Mouse (Mus musculus) spleen, adult 12 weeks (tissue): ENCODE data around the gene Kcnab2.

Experiments
- DNase-seq: peaks from one replicate; pipeline ENCODE4 v3.0.0; 2022; ENCODE audit warnings: low spot score

Kcnab2 gene

DNA sequence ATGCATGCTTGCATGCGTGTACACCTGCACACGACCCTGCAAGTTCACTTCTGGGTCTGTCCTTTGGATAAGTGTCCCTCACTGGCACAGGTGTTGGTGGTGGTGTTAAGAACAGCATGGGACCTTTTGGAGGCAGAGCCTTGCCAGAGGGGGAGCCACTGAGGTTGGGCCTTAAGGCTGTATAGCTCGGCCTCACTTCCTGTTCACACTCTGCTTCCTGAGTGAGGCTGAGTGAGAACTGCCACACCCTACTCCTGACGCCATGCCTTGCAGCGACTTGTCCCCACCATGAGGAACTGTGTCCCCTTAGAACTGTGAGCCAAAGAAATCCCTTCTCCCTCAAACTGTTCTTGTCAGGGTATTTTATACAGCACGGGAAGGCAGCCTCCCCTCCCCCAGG is 26.3 kb downstream of the Kcnab2 start:
- no peak for DNase-seq

DNA sequence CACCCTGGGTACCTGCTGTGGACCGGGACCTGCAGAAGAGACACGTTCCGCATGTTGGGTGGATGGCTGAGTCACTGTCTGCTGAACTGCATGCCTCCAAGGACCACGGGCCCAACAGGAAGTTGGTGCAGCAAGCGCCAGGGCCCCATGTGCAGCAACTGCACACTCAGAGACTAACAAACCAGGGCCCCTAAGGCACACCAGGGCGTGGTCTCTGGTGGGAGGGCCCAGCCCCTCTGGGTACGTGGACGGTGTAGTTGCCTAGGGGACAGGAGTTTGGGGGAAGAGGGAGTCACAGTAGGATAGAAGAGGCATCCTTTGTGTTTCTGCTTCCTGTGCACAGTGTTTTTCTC is 29.0 kb downstream of the Kcnab2 start:
- peak; percentile 41 for DNase-seq

DNA sequence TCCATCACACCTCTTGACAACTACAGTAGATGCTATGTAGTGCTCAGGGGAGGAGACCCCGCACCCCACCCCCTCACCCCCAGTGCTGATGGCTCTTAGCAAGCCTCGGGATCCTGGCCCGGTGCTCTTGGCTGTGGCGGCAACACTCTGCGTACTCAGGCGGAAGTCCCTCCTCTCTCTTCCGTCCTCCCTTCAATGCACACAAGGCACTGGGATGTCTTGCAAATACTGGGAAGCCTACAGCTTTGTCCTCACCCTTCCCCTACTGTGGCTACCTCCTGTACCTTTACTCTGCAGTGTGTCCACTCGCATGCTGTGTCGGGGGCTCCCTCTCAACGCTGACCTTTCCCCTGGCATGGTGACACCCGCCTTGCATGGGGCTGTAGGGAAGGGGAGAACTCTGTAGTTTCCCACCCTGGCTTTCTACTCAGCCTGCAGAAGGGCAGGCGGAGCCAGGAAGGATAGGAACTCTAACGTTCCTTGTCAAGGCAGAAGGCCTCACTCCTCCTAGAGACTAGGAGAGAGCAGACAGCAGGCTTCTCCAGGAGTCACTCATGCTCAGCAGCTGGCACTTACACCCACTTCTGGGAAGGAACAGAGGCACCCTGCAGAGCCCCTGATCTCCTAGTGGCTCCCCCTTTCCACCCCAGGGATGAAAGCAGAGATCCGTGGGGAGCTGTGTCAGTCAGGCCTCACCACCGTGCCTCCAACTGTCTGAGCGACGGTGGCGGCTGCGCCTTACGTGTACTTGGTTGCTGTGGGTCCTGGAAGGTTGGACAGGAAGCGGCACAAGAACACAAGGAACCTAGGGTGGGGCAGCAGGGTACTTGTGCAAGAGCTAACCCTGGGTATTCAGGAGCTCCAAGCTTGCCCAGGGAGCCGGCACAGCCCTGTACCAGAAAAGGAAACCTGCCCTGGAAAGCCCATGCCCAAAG is 29.7 kb downstream of the Kcnab2 start:
- DNase-seq = no peak

DNA sequence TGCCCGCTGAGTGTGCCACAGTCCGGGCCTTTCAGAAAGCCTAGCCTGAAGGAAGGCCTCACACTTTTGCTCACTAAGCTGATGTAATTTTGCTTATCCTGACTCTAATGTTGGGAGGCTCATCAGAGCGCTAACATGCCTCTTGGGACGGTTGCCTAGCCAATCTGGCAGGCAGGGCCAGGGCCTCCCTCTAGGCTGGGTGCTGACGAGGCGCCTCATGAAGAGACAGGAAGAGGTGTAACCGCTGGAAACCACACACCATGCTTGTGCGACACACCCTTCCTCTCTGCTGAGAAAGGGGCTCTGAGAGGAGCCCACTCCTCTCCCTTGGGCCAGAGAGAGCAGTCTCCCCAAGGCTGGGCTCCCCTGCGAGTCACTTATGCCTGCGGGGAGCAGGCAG is 31.5 kb downstream of the Kcnab2 start:
- peak; percentile 10 for DNase-seq

DNA sequence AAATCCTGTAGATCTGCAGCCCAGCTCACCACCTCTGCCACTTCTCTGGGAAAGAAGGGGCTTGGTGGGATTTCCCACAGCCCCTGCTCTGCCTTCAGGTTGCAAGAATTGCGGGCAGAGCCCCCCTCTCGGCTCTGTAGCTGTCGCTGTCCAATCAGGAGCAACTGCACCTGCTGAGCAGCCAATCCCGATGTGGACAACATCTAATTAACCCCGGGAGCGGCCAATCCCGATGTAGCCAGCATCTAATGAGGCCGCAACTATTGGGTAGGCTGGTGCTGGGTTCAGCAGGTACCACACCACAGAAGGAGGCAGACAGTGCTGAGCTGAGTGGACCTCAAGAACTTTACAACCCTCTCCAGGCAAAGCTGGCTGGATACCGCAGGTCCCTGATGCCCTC is 36.1 kb downstream of the Kcnab2 start:
- no peak for DNase-seq

DNA sequence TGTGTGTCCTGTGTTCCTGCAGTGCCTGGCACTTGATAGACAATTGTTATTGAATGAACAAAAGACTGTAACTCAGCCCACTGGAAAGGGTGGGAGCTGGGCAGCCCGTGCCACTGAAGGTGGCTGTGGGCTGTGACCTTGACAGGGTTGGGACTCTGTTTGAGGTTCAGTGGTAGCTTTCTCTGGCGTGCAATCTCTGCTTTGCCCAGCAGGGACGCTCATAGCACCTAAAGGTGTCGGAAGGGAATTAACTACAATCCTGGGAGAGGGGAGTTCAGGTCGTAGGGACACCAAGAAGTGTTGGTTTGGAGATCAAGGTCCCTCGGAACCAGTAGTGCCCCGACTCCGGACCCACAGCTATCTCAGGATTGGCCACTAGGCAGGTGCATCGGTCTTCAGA is 36.8 kb downstream of the Kcnab2 start:
- DNase-seq = no peak

DNA sequence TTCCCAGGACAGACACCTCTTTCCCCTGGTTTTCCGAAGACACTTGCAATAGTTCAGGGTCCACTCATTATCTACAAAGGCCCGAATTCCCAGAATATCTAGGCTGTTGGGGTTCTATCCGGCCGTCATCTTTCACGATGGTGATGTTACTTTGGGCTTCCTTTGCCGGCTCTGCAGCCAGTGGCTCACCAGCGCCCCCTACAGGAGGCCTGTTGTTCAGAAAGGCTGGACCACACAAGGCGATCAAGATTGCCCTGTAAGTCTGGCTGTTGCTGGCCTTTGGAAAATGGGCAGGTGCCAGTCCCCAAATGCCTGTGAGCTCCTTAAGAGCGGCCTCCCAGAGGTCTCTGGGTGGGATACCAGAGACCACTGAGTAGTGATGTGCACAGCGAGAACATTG is 42.4 kb downstream of the Kcnab2 start:
- no peak for DNase-seq

DNA sequence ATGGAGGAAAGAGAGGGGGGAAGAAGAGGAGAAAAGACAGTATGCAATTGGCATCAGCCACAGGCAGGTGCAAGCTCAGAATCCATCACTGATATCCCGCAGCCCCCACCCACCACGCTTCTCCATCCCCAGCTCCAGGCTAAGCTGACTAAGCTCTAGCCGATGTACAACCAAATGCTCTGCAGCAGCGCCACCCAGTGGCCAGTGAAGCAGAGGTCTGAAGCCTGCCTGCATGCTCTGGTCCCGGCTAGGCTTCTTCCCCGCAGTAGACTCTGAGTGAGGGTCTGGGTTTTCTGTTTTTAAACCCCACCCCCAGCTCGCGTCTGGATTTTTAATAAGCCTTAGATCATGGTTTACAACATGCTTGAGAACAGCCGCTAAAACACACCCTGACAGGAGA is 42.8 kb downstream of the Kcnab2 start:
- peak; percentile 40 for DNase-seq

DNA sequence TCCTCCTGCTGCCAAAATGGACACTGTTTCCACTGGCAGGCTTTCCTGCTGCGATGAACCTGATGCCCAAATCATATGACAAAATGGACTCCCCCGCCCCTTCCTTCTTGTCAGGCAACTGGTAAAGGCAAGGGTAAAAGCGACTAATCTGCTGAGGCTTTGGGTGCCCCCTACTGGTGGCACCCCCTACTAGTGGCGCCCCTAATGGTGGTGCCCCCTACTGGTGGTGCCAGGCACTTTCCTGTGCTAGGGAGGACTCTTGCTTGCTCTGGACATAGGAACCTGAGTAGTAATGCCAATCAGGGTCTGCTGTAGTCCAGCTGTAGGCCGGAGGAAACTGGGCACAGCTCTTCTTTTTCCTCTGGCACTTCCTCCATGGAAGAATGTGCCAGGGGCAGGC is 45.4 kb downstream of the Kcnab2 start:
- no peak for DNase-seq

DNA sequence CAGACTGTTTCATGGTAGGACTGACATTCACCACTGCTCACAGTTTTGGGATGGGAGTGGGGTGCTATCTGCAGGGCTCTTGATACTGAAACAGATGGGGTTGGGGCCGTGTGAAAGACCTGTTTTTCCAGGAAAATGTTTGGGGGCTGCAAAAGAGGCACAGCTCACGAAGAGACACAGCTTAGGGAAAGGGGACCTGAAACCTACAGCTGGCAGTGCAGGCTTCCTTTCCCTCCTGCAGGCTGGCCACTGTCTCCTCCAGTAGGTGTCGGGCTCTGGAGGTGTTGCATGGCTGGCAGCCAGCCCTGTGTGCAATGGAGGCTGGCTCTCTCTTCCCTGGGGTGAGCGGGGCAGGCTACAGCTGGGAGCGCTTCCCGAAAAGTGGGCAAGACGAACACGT is 49.4 kb downstream of the Kcnab2 start:
- no peak for DNase-seq

DNA sequence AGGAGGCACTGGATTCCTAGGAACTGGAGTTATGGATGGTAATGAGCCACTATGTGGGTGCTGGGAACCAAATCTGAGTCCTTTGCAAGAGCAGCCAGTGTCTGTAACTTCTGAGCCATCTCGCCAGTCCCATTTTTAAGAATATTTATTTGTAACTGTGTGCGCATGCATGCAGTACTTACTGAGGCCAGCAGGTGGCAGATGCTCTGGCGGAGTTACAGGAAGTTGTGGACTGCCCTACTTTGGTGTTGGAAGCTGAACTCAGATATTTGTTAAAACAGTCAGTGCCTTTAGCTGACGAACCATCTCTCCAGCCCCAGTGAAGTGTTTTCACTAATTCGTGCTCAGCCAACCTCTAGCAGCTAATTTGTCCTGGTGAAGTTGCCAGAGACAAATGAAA is 52.7 kb downstream of the Kcnab2 start:
- DNase-seq = no peak

DNA sequence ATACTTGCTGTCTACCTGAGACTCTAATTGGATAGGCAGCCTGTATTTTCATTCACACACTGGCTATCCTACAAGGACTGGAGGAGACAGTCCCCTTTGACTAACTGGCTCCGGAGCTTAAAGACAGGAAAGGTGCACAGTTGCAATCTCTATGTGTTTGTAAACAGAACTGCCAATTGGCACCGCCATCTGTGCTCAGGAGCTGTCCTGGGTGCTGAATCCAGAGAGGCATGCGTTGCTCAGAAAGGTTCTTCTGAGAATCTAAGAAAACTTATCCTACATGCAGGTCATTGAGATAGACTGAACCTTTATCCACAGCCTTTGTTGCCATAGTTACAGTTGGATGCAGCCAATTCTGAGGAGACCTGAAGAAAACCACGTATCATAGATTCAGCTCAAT is 53.3 kb downstream of the Kcnab2 start:
- no peak for DNase-seq

DNA sequence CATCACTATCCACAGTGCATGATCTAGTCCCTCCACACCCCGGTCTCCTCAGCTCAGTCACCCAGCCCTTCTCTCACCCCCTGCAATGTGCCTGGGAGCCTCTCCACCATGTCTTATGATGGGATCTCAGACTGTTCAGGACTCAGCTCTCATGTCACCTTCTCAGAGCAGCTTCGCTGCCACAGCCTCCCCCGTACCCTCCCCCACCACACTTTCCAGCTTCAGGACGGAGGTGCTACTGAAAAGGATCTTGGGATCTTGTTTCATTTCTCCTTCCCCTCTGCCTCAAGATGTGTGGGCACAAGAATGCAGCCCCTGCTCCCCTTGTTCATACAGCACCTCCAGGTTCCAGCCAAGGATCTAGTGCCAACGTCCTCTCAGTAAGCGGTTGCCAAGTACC is 54.1 kb downstream of the Kcnab2 start:
- DNase-seq = no peak

DNA sequence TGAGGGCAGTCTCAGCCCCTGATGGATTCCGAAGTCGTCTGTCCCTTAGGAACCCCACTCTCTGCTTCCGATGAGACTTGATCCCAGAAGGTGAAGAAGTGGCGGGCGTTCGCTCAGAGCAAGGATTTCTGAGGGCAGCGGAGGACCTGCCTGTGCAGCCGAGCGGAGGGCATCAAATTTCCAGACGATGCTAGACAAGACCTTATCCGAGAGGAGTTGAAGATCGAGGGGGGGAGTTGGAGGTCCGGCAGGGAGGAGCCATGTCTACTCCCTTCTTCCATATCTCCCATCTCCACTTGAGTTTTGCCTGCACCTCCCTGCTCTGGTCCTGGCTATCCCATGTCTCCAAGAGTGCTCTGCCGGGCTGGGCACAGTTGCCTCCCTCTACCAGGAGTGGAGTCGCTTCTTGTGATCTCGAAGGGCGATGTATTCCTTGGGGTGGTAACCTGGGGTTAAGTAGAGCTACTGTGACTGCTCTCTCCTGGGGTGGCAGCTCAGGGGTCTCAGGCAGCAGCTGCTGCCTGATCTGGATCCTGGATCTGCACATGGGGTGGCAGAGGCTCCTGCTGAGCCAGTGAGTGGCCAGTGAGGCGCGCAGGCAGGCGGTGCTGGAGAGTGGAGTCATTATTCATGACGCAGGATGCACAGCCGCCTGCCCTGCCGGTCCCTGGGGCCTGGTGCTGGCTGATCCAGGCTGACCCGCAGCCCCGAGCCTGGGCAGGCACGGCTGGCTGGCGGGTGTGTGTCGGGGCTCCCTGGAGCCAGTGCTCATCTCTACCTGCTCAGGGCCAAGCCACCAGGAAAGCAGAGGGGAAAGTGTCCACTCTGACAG is 59.2 kb downstream of the Kcnab2 start:
- no peak for DNase-seq

DNA sequence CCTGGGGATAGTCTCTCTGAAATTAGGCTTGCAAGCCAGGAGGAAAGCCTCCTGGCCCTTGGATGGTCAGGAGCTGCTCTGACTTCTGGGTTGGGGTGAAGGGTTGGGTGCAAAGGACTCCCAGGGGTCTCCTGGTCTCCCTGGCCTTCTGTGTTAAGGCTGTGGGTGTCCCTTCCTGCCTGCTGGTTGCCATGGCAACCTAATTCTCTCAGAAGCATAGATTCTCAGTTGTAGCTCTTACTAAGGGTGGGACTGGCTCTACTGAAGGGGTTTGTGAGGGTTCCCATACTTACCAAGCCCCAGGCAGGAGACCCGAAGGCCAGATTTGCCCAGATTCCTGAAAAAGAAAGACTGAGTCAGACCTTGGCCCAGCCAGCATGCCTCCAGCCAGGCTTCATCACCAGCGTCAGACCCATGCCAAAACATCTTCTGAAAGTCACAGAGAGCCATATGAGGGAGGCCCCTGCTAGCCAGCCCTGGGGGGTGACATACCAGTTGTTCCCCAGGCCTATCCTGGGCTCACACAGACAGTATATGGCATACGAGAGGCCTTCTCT is 65.1 kb downstream of the Kcnab2 start:
- DNase-seq = no peak

DNA sequence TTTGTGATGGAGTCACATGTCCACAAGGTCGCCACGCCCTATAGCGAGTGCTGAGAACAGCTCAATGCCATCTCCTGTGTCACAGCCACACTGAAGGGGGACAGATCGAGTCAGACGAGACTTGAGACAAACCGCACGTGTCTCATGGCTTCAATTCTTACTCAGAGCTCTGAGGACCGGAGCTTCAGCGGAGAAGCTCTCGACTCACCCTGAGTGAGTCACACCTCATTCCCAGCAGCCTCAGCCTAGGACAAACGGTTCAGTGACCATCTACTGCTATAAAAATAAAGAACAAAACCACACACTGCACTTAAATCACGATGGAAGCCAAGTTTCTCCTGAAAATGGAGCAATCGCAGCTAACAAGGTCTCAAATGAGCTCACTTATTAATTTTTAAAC is 66.7 kb downstream of the Kcnab2 start:
- DNase-seq = no peak

DNA sequence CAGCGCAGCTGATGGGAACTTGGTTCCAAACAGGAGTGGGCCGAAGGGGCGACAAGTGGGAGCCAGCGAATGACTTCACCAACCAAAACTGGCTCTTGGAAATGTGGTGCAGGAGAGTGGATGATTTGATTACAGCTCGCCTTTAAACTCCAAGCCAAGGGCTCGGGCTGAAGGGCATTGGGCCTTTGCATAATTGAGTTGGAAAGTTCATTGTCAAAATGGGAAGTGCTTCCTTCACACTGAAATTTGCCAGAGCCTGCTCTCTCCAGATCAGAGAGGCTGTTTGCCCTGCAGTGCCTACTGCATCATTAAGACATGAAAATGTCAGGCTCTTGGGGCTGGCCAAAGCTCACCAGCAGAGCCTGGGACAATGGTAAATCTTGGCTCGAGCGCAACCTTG is 71.1 kb downstream of the Kcnab2 start:
- no peak for DNase-seq

DNA sequence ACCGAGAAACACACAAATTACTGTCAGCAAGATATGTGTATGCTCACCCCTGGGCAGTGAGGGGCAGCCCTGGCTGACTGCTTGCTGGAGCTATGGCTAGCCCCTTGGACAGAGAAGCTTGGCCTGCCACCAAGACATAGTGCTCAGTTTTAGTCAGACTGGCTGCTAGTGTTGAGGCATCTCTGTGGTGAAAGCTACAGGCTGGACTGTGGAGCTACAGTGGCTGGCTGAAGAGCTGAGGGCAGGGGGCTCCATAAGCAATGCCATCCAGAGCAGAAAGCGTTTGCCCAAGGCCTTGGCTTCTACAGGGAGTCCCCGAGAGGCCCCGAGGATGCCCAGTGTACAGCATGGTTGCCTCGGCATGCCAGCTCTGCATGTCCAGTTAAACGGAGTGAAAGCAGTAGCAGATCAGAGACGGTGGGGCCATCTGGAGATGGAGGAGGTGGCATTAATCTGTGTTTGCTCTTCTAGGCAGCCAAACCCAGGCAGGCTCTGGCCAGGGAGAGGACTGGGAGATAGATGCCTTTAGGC is 71.9 kb downstream of the Kcnab2 start:
- DNase-seq = no peak

DNA sequence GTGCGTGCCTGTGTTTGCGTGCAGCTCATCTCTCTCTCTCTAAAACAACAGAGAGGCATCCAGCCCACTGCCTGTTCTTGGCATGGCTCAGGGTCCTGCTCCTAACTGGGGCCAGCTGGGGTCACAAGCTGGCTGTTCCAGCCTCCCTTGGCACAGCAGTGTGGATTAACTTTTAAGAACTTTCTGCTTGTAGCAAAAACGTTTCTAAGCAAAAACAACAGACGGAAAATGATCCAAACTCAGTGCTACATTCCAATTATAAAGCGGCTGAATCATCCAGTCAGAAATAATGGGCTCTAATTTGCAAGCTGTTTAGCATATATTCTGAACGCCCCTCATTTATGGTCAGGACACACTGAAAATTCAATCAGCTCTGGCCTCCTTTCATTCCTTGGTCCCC is 72.5 kb downstream of the Kcnab2 start:
- DNase-seq = no peak

DNA sequence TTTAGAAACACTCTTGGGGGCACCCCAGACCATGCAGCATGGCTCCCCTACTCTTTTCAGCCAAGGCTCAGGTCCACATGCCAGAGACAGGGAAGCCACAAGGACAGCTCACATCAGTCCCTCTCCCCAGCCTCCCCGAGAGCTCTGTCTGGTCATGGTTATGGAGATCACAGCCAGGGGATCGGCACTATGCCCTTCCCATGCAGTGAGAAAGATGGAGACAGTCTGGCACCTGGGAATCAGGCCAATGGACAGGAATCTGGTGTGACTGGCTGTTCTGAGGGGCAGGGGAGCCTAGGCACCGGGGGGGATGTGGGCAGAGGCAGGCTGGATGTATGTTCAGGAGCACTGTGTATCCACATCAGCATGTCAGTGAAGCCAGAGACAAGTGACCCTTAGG is 78.7 kb downstream of the Kcnab2 start:
- no peak for DNase-seq

DNA sequence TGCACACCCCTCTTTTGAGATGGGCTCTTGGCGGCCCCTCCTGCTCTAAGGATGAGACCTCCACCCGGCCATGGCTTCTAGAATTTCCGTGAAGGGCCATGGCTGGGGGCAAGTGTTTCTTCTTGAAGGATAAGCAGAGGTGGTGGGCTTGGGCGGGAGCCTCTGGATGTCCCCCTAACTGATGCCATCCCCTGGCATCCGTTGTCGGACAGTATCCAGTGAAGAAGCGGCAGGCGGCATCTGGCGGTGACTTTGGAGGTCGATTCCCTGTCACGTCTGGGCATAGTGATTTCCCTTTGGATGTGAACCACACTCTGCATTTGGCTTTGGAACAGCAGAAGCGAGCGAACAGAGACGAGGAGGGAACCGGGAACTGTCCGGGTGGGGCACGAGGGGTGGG is 85.0 kb downstream of the Kcnab2 start:
- DNase-seq = no peak

DNA sequence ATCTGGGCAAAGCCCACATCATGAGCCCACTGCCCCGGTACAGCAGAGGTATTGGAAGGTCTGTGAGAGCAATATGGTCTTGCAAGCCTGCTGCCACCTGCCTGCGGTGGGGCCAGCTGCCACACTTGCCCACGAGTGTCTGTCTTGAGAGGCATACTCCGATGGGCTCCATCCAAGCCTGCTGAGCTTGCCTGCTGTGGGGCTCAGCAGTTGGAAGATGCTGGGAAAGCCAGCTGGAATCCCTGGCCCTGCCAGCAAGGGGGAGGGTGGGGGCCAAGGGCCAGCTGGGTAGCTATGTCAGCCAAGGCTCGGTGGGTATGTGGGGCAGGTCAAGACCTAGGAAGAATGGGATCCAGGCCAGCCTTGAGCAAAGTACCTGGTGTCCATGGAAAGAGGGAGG is 85.5 kb downstream of the Kcnab2 start:
- no peak for DNase-seq

DNA sequence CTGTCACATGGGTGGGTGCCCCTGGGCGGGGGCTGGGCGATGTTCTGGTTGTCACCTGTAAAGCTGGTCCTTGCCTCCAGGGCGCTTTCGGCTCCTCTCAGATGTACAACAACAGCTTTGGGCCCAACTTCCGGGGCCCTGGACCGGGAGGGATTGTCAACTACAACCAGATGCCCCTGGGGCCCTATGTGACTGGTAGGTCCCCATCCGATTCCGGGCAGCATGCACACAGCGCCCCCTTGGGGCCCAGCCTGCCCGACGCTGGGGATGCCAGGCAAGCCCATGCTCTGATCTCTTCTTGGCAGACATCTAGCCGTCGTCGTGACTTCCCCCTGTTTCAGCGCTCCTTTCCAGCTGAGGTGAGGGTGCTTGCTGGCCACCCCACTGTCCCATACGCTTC is 92.0 kb downstream of the Kcnab2 start:
- DNase-seq = no peak
